Mouse (Mus musculus): ENCODE results near the gene Ulk4. TPM values are rescaled to one million over a fixed set of nuclear protein-coding genes. Genes with fewer than 3 reads are reported as not detected.

Gene Ulk4
- total RNA-seq, 2 experiments from 2014 or later: 7.7 to 9.6 TPM

- DNase-seq (ENCODE audit: low spot score in 2 of 2): no peak
Observed at GRCm38 (mm10) chr9:120986994-120987393, 290.0 kb downstream of the Ulk4 start.

- DNase-seq (ENCODE audit: low spot score in 2 of 2): no peak
Observed at GRCm38 (mm10) chr9:120986255-120986654, 290.7 kb downstream of the Ulk4 start.

GRCm38 (mm10) chr9:120985524-120985923 is 291.5 kb downstream of the Ulk4 start:
- no peak for DNase-seq (ENCODE audit: low spot score in 2 of 2)

GRCm38 (mm10) chr9:120985009-120985408 is 292.0 kb downstream of the Ulk4 start:
- no peak for DNase-seq (ENCODE audit: low spot score in 2 of 2)

GRCm38 (mm10) chr9:120984509-120984908 is 292.5 kb downstream of the Ulk4 start:
- DNase-seq (ENCODE audit: low spot score in 2 of 2): no peak

GRCm38 (mm10) chr9:120983849-120984248 is 293.1 kb downstream of the Ulk4 start:
- no peak for DNase-seq (ENCODE audit: low spot score in 2 of 2)

- no peak for DNase-seq (ENCODE audit: low spot score in 2 of 2)
Observed at GRCm38 (mm10) chr9:120981777-120982176, 295.2 kb downstream of the Ulk4 start.

- DNase-seq (ENCODE audit: low spot score in 2 of 2): no peak
Observed at GRCm38 (mm10) chr9:120976856-120977255, 300.1 kb downstream of the Ulk4 start.

- no peak for DNase-seq (ENCODE audit: low spot score in 2 of 2)
Observed at GRCm38 (mm10) chr9:120976158-120976557, 300.8 kb downstream of the Ulk4 start.

GRCm38 (mm10) chr9:120974209-120974608 is 302.8 kb downstream of the Ulk4 start:
- DNase-seq (ENCODE audit: low spot score in 2 of 2): no peak

- no peak for DNase-seq (ENCODE audit: low spot score in 2 of 2)
Observed at GRCm38 (mm10) chr9:120973026-120973515, 303.9 kb downstream of the Ulk4 start.

GRCm38 (mm10) chr9:120965007-120965406 is 312.0 kb downstream of the Ulk4 start:
- no peak for DNase-seq (ENCODE audit: low spot score in 2 of 2)

GRCm38 (mm10) chr9:120964224-120964623 is 312.8 kb downstream of the Ulk4 start:
- no peak for DNase-seq (ENCODE audit: low spot score in 2 of 2)

GRCm38 (mm10) chr9:120963720-120964119 is 313.3 kb downstream of the Ulk4 start:
- DNase-seq (ENCODE audit: low spot score in 2 of 2): no peak

GRCm38 (mm10) chr9:120963104-120963503 is 313.9 kb downstream of the Ulk4 start:
- no peak for DNase-seq (ENCODE audit: low spot score in 2 of 2)

GRCm38 (mm10) chr9:120961969-120962700 is 314.9 kb downstream of the Ulk4 start:
- no peak for DNase-seq (ENCODE audit: low spot score in 2 of 2)

GRCm38 (mm10) chr9:120961466-120961865 is 315.5 kb downstream of the Ulk4 start:
- no peak for DNase-seq (ENCODE audit: low spot score in 2 of 2)

GRCm38 (mm10) chr9:120960611-120961010 is 316.4 kb downstream of the Ulk4 start:
- DNase-seq (ENCODE audit: low spot score in 2 of 2): no peak

- DNase-seq (ENCODE audit: low spot score in 2 of 2): no peak
Observed at GRCm38 (mm10) chr9:120959225-120959624, 317.8 kb downstream of the Ulk4 start.

GRCm38 (mm10) chr9:120958560-120958959 is 318.4 kb downstream of the Ulk4 start:
- DNase-seq (ENCODE audit: low spot score in 2 of 2): no peak

GRCm38 (mm10) chr9:120958051-120958450 is 318.9 kb downstream of the Ulk4 start:
- no peak for DNase-seq (ENCODE audit: low spot score in 2 of 2)

GRCm38 (mm10) chr9:120951947-120952346 is 325.1 kb downstream of the Ulk4 start:
- no peak for DNase-seq (ENCODE audit: low spot score in 2 of 2)

GRCm38 (mm10) chr9:120950761-120951160 is 326.2 kb downstream of the Ulk4 start:
- DNase-seq (ENCODE audit: low spot score in 2 of 2): no peak
